Mouse (Mus musculus): Measurements from ENCODE around the gene Scgb2b12.
"Not testable (repeated sequence)": the region's sequence is repeated elsewhere in the genome, so short reads cannot be mapped to it uniquely, and the experiment has no call there.

Scgb2b12 gene

DNA sequence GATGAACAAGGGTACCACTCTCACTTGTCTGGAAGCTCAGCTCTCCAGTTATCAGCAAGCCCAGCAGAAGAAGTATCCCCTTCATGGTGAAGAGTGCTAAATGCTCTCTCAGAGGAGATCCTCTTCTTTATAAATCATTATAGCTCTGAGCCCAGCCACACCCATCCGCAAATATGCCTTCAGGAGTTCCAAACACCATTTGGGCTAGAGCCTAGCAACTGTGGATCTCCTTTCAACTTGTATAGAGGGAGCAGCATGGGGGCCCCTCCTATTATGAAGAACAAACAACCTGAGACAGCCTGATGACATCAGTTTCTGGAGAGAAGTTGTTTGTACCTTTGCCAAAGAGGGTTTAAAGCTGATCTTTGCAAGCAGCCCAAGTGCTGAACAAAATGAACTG is at the start of gene Scgb2b12:
Gene Scgb2b12, minus strand, starts transcription at position 101 of the 400 bp plus-strand sequence.
- DNase-seq = not testable (repeated sequence)

DNA sequence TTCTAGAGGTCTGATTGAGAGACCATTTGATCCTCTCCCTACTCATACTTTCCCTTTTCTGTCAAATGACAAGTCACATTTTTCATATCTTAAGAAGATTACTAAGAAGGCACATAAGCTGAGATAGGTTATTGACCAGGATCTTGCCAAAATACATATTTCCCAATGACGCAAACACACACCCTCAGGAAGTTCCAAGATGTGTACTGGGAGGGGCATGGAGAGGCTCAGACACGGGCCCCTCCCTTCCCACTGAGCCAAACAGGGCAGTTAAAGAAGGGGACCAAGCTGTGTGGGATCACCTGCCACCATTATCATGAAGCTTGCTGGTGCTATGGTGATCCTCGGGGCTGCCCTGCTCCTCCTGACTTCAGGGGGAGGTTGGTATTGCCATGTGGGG is 6.8 kb upstream of the Scgb2b12 start, which contains the start of gene Scgb1b12:
Gene Scgb1b12, plus strand, starts transcription at position 301 of the 400 bp plus-strand sequence.
- not testable (repeated sequence) for DNase-seq

All from right cerebral cortex, postnatal 14 days (tissue).